Mouse (Mus musculus) bone marrow, adult 2 months (tissue): ENCODE measurements around the gene Gdpd2.

Experiments
- CTCF ChIP-seq: fragments of 200-500 bp; IDR thresholded peaks from 2 replicates; pipeline ENCODE4 v1.5.1; 2011; ENCODE audit warnings: low read length, control low read depth; ENCODE audit not compliant: control insufficient read depth, insufficient read depth
- POLR2A ChIP-seq: fragments of 200-500 bp; IDR thresholded peaks from 2 replicates; pipeline ENCODE4 v1.6.1; 2011; ENCODE audit warnings: low read depth, mild to moderate bottlenecking, control low read depth, low read length, borderline replicate concordance; ENCODE audit not compliant: control insufficient read depth

DNA sequence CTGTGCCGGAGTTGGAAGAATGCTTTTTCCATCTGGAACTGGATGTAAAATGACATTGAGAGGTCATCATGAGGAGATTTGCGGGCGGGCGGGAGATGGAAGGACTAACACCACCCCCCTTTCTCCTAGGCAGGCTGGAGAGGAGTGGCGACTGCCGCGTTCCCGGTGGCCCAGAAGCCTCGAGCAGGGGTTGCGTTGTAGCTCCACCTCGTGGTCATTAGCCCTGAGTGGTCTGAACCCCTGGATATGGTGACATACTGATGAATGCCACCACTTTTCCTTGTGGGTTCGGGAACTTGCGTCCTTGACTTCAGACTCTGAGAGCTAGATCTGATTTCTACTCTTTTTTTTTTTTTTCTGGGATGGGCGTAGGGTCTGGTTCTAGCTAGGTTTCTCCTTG, 9.2 kb downstream of the Gdpd2 start:
- TF ChIP-seq POLR2A (no peak), CTCF (peak; percentile 41)
